Comparison of ENCODE assay signal across 8 mouse cellular contexts in genomic region chr15:98166963-98167644, GRCm38 (mm10). TPM values are rescaled to one million over a fixed set of nuclear protein-coding genes. Genes with fewer than 3 reads are reported as not detected.
DNase-seq lines count a peak whose midpoint lies in the region; ATAC-seq lines count a peak whose summit lies in the region.

Gene Ccdc184, plus strand, starts transcription at chr15:98167158.

- H3K36me3 ChIP-seq in neural tube, embryonic 13.5 days, result no peaks in the 10 kb centered on the region

- H3K4me3 ChIP-seq in neural tube, embryonic 13.5 days, result peak within 1 kb of the TSS; percentile 53

- peaks cover 50% of the 10 kb centered on the region for H3K27me3 ChIP-seq in neural tube, embryonic 13.5 days

- H3K27ac ChIP-seq in neural tube, embryonic 13.5 days (replicated peaks), result peak within 1 kb of the TSS; percentile 95

- H3K9me3 ChIP-seq in neural tube, embryonic 13.5 days, result no peaks in the 10 kb centered on the region

- H3K4me1 ChIP-seq in neural tube, embryonic 13.5 days (replicated peaks), result peaks cover 48% of the 10 kb centered on the region

- WGBS in neural tube, embryonic 13.5 days, result 2% methylated on average over 18 of the region's 18 CpGs

- peak within 1 kb of the TSS; percentile 76 for H3K4me2 ChIP-seq in neural tube, embryonic 13.5 days

- ATAC-seq in neural tube, embryonic 13.5 days (ENCODE audit: low read depth), result peak; percentile 80

- peak; percentile 45 for DNase-seq in embryo, embryonic 10 days (ENCODE audit: low spot score)
- DNase-seq in embryo, embryonic 9.5 days (ENCODE audit: extremely low spot score), result no peak
- peak; percentile 24 for DNase-seq in right cerebral cortex, adult 18-20 months
- DNase-seq in right cerebral cortex, postnatal 25 days, result no peak
- peak in 1 of 2 experiments; percentile 27 for DNase-seq in layer of hippocampus, postnatal 10 days (ENCODE audit: low spot score in 2 of 2)
- no peak for DNase-seq in testis, postnatal 10 days (ENCODE audit: low spot score)
- no peak for DNase-seq in ovary, adult 18-20 months (ENCODE audit: low spot score)

- H3K9ac ChIP-seq in neural tube, embryonic 13.5 days, result peak within 1 kb of the TSS; percentile 73

RNA-seq across cellular contexts. Expression of gene Ccdc184, which starts in this region (rescaled TPM):
- total RNA-seq in layer of hippocampus, postnatal 10 days (2021), result 10 to 100 TPM; 31.3 to 32.1 TPM
- polyA plus RNA-seq in neural tube, embryonic 13.5 days (2015; fragmentation: Nextera tagmentation; extraction: Ambion mirVana), result 50.1 and 50.4 TPM in 2 replicates

Comparison
In these comparisons a context has a peak if more than half of its experiments do, and no peak if none do; other contexts are left out.
1. DNase-seq: peak in embryo, embryonic 10 days (single experiment) and right cerebral cortex, adult 18-20 months (single experiment); none in embryo, embryonic 9.5 days (single experiment), right cerebral cortex, postnatal 25 days (single experiment), testis, postnatal 10 days (single experiment) and ovary, adult 18-20 months (single experiment).